34 mouse cellular contexts compared by ENCODE assay signal in genomic region chr4:87759625-87760024, GRCm38 (mm10).
"Had no signal": no experiment of that assay in that cellular context is flagged by ENCODE, and none has a peak within 500 bp of the region (broad histone marks: within the 10 kb centered on the region; RNA-seq: fewer than 3 reads in every experiment).

No protein-coding gene starts in this region.

- H3K4me2 ChIP-seq: heart, embryonic 11.5 days; heart, embryonic 12.5 days; heart, embryonic 13.5 days; heart, embryonic 15.5 days; hindbrain, embryonic 12.5 days; hindbrain, embryonic 13.5 days; hindbrain, embryonic 14.5 days; hindbrain, embryonic 15.5 days; intestine, embryonic 15.5 days; kidney, embryonic 15.5 days had no signal

- DNase-seq: heart, postnatal 10 days; heart, postnatal 14 days; heart, postnatal 36 days; kidney, adult 11 months; kidney, adult 18-20 months; kidney, adult 2 months; kidney, adult 8-10 months; kidney, adult 9 months; kidney, postnatal 10 days; kidney, postnatal 14 days; kidney, postnatal 25 days; kidney, postnatal 36 days; kidney, postnatal 4 days; layer of hippocampus, adult 9-11 months; layer of hippocampus, postnatal 36 days had no signal

- H3K27ac ChIP-seq: heart, embryonic 10.5 days; heart, embryonic 13.5 days; heart, embryonic 15.5 days; hindbrain, embryonic 10.5 days; hindbrain, embryonic 12.5 days; hindbrain, embryonic 13.5 days; hindbrain, embryonic 14.5 days; hindbrain, embryonic 15.5 days; hindbrain, postnatal 0 days; intestine, embryonic 15.5 days; kidney, embryonic 15.5 days; kidney, postnatal 0 days; layer of hippocampus, adult 2 months had no signal

- H3K4me1 ChIP-seq: heart, embryonic 10.5 days; hindbrain, embryonic 10.5 days; hindbrain, embryonic 12.5 days; hindbrain, embryonic 13.5 days; hindbrain, embryonic 15.5 days; intestine, embryonic 15.5 days; kidney, embryonic 15.5 days had no signal

- H3K9ac ChIP-seq: heart, embryonic 12.5 days; heart, embryonic 13.5 days; heart, embryonic 15.5 days; hindbrain, embryonic 12.5 days; hindbrain, embryonic 13.5 days; hindbrain, embryonic 14.5 days; hindbrain, embryonic 15.5 days; intestine, embryonic 15.5 days; kidney, embryonic 15.5 days had no signal

- H3K9me3 ChIP-seq: heart, embryonic 10.5 days; heart, embryonic 12.5 days; heart, embryonic 13.5 days; heart, embryonic 15.5 days; hindbrain, embryonic 12.5 days; hindbrain, embryonic 13.5 days; hindbrain, embryonic 15.5 days; intestine, embryonic 15.5 days; kidney, embryonic 15.5 days had no signal

- H3K27me3 ChIP-seq: heart, embryonic 12.5 days; heart, embryonic 13.5 days; heart, embryonic 15.5 days; hindbrain, embryonic 12.5 days; hindbrain, embryonic 13.5 days; hindbrain, embryonic 15.5 days; intestine, embryonic 15.5 days; kidney, embryonic 15.5 days had no signal

- ATAC-seq: hindbrain, embryonic 16.5 days; hindbrain, postnatal 0 days; inflammation-experienced regulatory T-cells, adult 6 months; intestine, embryonic 15.5 days; intestine, embryonic 16.5 days; intestine, postnatal 0 days had no signal

- H3K36me3 ChIP-seq: heart, embryonic 10.5 days; heart, embryonic 12.5 days; heart, embryonic 13.5 days; heart, embryonic 15.5 days; hindbrain, embryonic 10.5 days; hindbrain, embryonic 12.5 days; hindbrain, embryonic 13.5 days; hindbrain, embryonic 15.5 days; intestine, embryonic 15.5 days; kidney, embryonic 15.5 days had no signal

- H3K4me3 ChIP-seq: heart, embryonic 10.5 days; heart, embryonic 12.5 days; heart, embryonic 13.5 days; heart, embryonic 15.5 days; hindbrain, embryonic 10.5 days; hindbrain, embryonic 12.5 days; hindbrain, embryonic 13.5 days; hindbrain, embryonic 15.5 days; intestine, embryonic 15.5 days; kidney, embryonic 15.5 days; layer of hippocampus, adult 2 months had no signal
